Mouse (Mus musculus) CD8-positive naive resting alpha-beta T cell, adult 2 months (primary cell): ENCODE data around the gene Mup20.
"Not testable (repeated sequence)": the region's sequence is repeated elsewhere in the genome, so short reads cannot be mapped to it uniquely, and the experiment has no call there.

ENCODE experiments used
- DNase-seq, 2 experiments: peaks; one replicate each; pipeline ENCODE4 v3.0.0; 2022; ENCODE audit warnings: low read depth in 2 of 2, low spot score in 2 of 2

The Mup20 gene

DNA sequence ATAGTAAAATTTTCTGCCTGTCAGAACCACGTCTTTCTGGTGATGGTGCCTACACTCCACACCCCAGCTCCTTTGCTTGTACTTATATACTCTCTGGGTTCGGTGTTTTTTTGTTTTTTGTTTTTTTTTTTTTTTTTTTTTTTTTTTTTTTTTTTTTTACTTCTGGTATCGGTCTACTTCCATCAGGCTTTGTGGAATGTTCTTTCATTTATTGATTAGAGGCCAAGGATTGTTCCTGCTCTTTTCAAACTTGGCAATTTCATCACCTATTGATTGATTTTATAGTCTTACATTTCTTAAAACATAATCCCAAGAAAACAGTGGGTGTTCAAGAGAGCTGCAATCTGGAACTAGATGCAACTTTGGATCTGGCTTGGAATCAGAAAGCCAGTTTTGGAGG is at the start of gene Mup20:
Gene Mup20 (minus strand): TSS at position 101 of the 400 bp plus-strand sequence.
- DNase-seq: not testable (repeated sequence)

DNA sequence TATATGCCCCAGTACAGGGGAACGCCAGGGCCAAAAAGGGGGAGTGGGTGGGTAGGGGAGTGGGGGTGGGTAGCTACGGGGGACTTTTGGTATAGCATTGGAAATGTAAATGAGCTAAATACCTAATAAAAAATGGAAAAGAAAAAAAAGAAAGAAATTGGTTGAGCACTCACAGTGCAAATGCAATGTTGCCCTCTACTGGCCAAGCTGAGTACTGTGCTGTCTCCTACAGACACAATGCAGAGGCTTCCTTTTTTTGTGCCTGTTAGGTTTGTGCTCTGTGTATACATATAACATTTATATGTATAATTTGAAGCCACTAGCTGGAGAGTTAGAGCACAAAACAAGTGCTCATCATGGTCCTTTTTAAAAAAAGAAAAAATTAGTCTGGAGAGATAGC is 49.4 kb upstream of the Mup20 start:
- DNase-seq: not testable (repeated sequence)

DNA sequence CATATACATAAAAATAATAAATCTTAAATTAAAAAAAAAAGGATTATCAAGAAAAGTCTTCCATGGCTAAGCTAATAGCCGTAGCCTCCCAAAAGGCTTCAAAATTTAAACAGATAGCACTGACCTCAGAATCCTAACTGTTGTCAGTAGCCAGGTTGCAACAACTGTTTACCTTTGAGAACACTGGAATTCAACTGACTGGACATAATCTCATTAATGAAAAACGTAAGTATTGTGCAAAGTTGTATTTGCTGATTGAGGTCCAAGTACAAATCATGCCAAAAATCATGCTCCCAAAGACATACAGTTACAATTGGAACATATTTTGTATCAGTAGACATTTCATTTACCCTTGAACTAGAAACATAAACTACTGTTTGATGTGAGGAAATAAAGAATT is 34.0 kb upstream of the Mup20 start:
- DNase-seq: no peak

DNA sequence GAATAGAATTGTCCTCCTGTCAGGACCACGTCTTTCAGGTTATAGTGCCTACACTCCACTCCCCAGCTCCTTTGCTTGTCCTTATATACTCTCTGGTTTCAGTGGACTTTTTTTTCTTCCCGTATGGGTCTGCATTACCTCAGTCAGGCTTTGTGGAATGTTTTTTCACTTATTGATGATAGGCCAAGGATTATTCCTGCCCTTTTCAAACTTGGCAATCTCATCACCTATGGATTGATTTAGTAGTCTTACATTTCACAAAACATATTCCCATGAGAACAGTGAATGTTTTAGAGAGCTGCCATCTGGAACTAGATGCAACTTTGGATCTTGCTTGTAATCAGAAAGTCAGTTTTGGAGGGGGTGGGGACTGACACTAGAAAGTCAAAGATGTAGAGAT is 33.3 kb upstream of the Mup20 start, which contains the start of gene Mup3:
Gene Mup3 (minus strand): TSS at position 102 of the 400 bp plus-strand sequence.
- no peak for DNase-seq

DNA sequence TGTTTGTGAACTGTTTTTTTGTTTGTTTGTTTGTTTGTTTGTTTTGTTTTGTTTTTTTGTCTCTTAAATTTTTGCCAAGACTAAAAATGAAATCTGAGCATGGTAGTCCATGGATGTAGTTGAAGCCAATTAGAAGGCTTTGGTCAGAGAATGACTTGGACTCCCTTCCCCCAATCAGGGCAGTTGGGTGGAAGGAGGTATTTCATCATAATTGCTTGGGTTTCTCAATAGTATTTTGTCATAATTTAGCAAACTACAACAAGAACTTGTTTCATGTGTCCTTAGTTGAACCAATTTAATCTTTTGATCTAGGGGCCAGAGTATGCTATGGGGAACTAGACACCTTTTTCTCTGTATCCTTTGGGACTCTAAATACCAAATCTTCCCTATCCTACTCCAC is 28.8 kb upstream of the Mup20 start:
- DNase-seq: no peak

DNA sequence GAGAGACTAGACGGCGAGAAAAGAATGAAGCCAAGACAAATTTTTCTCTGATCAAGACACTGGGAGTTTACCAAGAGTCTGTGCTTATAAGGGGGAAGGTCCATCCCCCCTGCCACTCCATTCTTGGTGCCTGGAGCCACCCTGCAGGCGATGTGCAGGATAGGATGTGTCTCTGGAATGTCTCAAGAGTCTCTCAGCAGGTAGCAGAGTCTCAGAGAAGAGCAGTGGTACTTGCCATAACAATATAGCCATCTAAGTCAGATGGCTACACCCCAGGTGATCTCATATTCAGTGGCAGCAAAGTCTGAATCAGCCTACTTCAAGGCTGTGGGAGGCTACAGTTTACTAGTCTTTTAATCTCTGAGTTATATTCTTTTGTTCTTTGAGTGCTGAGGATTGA is 21.2 kb upstream of the Mup20 start:
- DNase-seq: no peak

DNA sequence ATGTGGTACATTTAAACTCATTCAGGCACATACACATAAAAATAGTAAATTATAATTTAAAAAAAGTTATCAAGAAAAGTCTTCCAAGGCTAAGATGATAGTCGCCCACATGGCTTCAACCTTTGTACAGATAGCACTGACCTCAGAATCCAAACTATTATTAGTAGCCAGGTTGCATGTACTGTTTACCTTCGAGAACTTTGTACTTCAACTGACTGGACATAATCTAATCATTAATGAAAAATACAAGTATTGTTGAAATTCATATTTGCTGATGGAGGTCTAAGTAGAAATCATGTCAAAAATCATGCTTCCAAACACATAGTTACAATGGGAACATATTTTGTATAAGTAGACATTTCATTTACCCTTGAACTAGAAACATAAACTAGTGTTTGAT is 822 bp upstream of the Mup20 start:
- not testable (repeated sequence) for DNase-seq

DNA sequence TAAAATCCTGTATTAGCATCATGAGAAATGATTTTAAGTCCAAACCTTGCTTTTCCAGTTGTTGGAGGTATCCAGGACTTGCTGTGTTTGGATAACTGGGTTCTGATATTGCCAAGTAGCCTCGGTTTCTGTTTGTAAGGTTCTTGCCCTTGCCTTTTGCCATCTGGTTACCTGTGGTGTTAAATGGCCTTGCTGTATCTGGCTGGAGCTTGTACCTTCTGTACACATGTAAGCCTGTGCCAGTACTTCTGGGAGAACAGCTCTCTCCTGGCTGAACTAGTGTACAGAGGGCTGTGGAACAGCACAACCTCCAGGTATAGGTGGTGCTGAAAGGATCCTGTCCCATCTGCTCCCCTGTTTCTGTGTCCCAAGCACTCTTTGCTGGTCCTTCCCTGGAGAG is 27.7 kb downstream of the Mup20 start:
- no peak for DNase-seq

DNA sequence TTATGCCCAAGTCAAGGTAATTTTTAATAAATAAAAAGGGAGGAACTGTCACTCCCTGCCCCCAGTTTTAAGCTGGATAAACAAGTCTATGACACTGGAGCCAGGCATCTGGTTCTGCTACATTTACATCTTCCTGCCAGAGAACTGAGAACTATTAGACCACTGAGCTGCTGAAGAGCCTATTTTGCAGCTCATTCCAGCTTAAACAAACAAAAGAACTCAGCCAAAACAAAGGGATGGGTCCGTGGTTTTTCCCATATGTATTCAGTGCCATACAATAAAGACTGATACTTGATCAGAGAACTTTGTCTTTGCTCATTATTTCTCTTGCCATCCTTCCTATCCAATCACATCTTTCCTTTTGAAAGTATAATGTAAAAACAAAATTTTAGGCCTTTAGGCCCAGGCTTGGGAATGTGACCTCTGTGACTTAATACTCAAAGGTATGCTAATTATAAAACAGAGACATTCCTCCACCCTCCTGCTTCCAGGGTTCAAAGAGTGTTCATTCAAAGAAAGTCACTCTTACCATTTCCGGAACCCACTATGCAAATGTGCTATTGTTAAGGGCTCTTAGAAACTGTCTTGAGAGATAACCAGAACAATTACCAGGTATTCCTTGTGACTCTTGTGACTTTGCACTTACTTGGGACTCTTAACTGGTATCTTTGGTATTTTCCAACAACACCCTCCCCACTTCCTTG is 29.6 kb downstream of the Mup20 start:
- no peak for DNase-seq

DNA sequence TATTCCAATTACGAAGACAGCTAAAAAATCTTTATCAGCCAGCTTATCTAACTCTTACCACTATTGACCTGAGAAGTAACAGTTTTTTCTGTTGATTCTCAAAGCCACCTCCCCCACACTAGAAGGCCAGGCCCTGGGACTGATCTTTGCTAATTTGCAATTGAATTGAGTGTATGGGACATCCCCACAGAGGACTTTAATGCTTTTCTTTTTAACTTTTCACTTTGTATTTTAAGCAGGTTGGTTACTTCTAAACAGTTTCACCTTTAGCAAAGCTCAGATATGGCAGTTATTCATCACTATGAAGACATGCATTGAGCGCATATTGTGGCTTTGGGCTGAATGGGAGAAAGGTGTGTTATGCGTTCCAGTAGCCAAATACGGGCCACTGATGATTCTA is 30.3 kb downstream of the Mup20 start:
- no peak for DNase-seq

DNA sequence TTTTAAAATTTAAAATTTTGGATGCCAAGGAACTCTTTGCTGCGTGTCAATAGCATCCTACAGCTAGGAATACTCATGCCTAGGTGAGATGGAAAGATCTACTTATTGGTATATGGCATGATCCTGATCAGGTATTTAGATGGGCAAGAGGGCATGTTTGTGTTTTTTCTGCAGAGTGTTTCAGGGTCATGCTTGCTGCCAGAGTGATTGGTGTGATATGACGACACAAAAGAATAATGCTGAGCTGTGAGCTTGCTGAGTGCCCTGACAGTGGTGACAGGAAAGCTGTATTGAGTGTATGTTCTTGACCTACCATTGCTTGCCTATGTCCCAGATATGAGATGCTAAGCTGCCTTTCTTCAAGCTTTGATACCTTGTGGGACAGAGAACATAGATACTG is 30.8 kb downstream of the Mup20 start:
- no peak for DNase-seq

DNA sequence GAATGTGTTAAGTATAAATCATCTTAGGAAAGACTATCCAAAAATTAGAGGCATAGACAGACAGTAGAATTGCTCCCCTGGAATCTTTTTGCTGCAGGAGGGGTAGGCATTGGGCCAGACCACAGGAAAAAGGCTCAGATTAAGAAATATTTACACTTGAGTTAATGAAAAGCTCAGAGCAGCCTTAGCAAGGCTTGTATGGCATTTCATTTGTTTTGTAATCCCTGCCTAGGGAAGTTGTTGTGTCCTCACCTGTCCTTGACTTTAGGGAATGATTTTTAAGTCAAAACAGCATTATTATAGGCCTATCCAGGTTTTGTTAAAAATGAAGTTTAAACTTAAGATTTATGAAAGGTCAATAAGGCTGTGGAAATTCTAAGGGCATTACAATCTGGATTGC is 33.4 kb downstream of the Mup20 start:
- DNase-seq: not testable (repeated sequence)
